In the genomic region with DNA sequence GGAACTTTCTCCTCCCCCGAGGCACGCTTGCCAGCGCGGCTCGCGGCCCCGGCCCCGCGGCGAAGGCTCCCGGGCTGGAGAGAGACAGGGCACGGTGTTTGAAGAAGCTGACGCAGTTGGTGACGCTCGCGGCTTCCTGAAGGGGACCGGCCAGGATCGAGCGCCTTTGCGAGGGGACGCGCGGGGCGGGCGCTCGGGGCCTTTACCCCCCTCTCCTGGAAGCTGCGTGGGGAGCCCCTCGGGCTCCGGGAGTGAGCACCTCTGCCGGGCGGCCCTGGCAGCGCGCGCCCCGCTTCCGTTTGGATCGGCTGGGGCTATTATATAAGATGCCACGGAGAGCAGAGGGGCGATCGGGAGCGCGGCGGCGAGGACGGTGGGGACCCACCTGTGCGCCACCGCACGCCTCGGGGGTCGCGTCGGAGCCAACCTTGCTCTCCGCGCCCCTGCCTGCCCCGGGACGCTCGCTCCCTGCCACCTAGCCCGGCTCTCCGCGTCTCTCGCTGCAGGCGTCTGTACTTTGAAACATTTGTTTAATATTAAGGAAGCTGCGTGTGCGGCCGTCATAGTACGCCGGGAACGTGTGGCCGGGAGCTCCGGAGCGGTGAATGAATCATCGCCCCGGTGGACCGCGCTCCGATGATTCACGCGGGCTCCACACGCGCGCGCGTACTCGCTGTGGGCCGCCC, we compare ENCODE assay signal across 8 mouse cellular contexts. TPM values are rescaled to one million over a fixed set of nuclear protein-coding genes. Genes with fewer than 3 reads are reported as not detected.
DNase-seq lines count a peak whose midpoint lies in the region; ATAC-seq lines count a peak whose summit lies in the region.

No protein-coding gene starts in this region.

- H3K79me2 ChIP-seq in macrophage (ENCODE audit: inconsistent target): no peaks in the 10 kb centered on the region

- H3K4me3 ChIP-seq in macrophage (ENCODE audit: inconsistent target): peak overlapping the region; percentile 5; the same call in 1 of the 2 replicates

- WGBS in macrophage (ENCODE audit: missing documents): 1% methylated on average over 72 of the region's 85 CpGs

- peak; percentile 23 to 32 for DNase-seq in cerebellum, postnatal 4 days (ENCODE audit: low spot score in 2 of 2)
- peak; percentile 54 for DNase-seq in gastrocnemius, postnatal 10 days
- DNase-seq in induced T-regulatory cell, adult 2 months (ENCODE audit: low read depth): peak; percentile 82
- DNase-seq in left cerebral cortex, adult 8-10 months (ENCODE audit: low spot score in 2 of 2): peak; percentile 55 to 74
- DNase-seq in right cerebral cortex, adult 18-20 months: peak; percentile 87
- DNase-seq in urinary bladder, adult 2 months (ENCODE audit: low spot score): peak; percentile 52

- no peaks in the 10 kb centered on the region for H3K36me3 ChIP-seq in macrophage (ENCODE audit: inconsistent target)

- H3K27ac ChIP-seq in macrophage: no peak overlapping the region

- peak; percentile 55 for ATAC-seq in activated CD4-positive, CD25-positive, alpha-beta regulatory T cell, adult 4 months

RNA-seq across cellular contexts. Expression of a gene that starts 0.8 kb away (rescaled TPM):
- 10 to 100 TPM; 37.7 to 39.7 TPM for polyA plus RNA-seq in activated CD4-positive, CD25-positive, alpha-beta regulatory T cell, adult 4 months (2017; shearing (Covaris generic))
- 10 to 100 TPM; 16.8 to 17.2 TPM for total RNA-seq in gastrocnemius, postnatal 10 days (2021)
- total RNA-seq in left cerebral cortex, adult 8-10 months (2022): 10 to 100 TPM; 25.7 to 31.6 (median 28.4) TPM
- 100 to 1,000 TPM in 1 of 26 experiments, 10 to 100 TPM in 25; 20.9 to 247 (median 50.9) TPM for total RNA-seq in macrophage (2018; cell fraction: chromatin; rRNA removed)
- 10 to 100 TPM in 25 of 26 experiments, 1 to 10 TPM in 1; 9.1 to 32.3 (median 22.4) TPM for total RNA-seq in macrophage (2018; cell fraction: cytosol; rRNA removed)
- 100 to 1,000 TPM in 1 of 26 experiments, 10 to 100 TPM in 25; 17.2 to 189 (median 33.8) TPM for total RNA-seq in macrophage (2018; cell fraction: nucleus; rRNA removed)
- 9.2 to 10.3 TPM (median 10.0 TPM) in 3 replicates for polyA plus RNA-seq in macrophage (2018)
- 18.9 and 24.6 TPM in 2 replicates for polyA plus RNA-seq in urinary bladder, adult 2 months (2012; rRNA removed)

Comparison
In these comparisons a context has a peak if more than half of its experiments do, and no peak if none do; other contexts are left out.
1. DNase-seq: peak in every context shown above with its lines; median percentile 87 in right cerebral cortex, adult 18-20 months; 82 in induced T-regulatory cell, adult 2 months; 64 in left cerebral cortex, adult 8-10 months; 54 in gastrocnemius, postnatal 10 days; 52 in urinary bladder, adult 2 months; 28 in cerebellum, postnatal 4 days.